Mouse (Mus musculus): ENCODE results near the gene Crebbp.
"Not testable (repeated sequence)": the region's sequence is repeated elsewhere in the genome, so short reads cannot be mapped to it uniquely, and the experiment has no call there.

The Crebbp gene

DNA sequence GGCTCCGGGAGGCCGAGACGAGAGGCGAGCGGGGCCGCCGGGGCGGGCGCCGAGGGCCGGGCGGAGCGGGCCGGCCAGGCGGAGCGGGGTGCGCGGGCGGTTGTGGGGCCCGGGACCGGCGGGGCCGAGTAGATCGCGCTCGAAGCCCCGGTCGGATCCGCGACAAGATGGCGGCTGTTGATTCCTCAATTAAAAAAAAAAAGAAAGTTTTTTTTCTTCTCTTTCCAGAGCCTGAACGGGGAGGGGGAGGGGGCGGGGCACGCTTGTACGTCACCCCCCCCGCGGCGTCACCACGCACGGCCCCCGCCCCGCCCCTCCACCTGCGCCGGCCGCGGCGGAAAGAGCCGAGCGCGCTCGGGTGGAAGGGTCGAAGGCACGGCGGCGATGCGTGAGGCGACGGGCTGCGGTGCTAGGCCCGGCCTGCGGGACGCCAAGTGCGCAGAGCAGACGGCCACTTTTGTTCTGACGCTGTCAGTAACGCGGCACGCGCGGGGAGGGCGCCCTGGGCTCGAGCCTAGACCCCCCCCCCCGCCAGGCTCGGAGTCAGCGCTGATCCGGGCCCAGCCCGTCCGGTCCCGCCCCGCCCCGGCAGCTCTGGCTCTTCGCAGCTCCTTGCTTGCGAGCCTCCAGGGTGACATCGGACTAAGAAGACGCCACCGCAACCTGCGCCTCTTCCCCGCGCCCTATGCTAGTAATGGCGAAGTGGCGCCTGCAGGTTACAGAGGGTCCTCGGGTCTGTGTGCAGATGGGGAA, at the start of gene Crebbp:
TSS of gene Crebbp (minus strand) at position 199 of the 753 bp plus-strand sequence.
- peak; percentile 92 for DNase-seq (ENCODE audit: low spot score)

- DNase-seq (ENCODE audit: low spot score): no peak
These were observed 49.7 kb upstream of the Crebbp start for GRCm38 (mm10) chr16:4263486-4263885.

GRCm38 (mm10) chr16:4257546-4257945, 43.7 kb upstream of the Crebbp start:
- DNase-seq (ENCODE audit: low spot score): no peak

DNA sequence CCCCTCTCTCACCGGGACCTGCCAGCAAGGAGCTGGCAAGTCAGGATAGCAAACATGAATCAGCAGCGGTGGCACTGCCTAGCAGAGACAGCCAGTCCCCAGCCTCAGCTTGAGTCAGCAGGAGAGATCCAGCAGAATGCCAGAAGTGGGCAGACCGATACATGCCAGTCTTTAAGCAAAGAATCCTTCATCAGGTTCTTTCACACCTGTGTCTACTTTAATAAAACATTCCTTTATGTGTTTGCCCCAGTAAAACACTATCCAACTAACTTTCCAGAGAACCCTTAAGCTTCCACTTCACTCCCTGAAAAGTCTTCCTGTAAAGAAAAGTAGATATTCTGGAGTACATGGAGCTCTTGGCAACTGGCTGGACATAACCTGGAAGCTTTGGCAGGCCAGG, 35.0 kb upstream of the Crebbp start:
- DNase-seq (ENCODE audit: low spot score): no peak

- not testable (repeated sequence) for DNase-seq (ENCODE audit: low spot score)
These were observed 31.4 kb upstream of the Crebbp start for GRCm38 (mm10) chr16:4245241-4245640.

- DNase-seq (ENCODE audit: low spot score): no peak
These were observed 22.3 kb upstream of the Crebbp start for GRCm38 (mm10) chr16:4236131-4236530.

GRCm38 (mm10) chr16:4235587-4235986, 21.8 kb upstream of the Crebbp start:
- no peak for DNase-seq (ENCODE audit: low spot score)

- no peak for DNase-seq (ENCODE audit: low spot score)
These were observed 12.0 kb upstream of the Crebbp start for GRCm38 (mm10) chr16:4225841-4226240.

DNA sequence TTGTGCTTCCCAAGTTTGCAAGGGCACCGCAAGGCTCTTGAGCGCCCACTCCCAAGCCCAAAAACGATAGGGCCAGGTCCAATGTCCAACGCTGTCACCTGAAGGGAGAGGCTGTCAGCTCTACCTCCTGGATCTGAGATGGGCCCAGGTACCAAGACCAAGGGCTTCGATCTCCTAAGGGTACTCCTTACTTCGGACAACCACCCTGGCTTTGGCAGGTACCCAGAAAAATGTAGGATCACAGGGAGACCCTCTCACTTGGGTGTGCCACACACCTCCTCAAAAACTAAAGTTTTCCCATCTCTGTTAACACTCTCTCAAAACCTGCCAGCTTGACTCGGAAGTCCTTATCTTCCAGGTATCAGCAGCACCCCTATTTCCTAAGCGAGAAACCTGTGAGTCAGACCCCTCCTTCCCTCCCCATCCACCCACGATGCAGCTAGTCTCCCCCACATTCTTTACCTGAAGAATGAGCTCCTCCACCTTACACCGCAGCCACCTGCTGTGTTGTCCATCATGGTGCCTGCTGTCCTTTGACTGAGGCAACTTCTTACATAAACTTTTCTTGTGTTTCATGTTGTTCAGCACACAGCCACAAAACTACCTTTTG, 939 bp upstream of the Crebbp start:
- no peak for DNase-seq (ENCODE audit: low spot score)

DNA sequence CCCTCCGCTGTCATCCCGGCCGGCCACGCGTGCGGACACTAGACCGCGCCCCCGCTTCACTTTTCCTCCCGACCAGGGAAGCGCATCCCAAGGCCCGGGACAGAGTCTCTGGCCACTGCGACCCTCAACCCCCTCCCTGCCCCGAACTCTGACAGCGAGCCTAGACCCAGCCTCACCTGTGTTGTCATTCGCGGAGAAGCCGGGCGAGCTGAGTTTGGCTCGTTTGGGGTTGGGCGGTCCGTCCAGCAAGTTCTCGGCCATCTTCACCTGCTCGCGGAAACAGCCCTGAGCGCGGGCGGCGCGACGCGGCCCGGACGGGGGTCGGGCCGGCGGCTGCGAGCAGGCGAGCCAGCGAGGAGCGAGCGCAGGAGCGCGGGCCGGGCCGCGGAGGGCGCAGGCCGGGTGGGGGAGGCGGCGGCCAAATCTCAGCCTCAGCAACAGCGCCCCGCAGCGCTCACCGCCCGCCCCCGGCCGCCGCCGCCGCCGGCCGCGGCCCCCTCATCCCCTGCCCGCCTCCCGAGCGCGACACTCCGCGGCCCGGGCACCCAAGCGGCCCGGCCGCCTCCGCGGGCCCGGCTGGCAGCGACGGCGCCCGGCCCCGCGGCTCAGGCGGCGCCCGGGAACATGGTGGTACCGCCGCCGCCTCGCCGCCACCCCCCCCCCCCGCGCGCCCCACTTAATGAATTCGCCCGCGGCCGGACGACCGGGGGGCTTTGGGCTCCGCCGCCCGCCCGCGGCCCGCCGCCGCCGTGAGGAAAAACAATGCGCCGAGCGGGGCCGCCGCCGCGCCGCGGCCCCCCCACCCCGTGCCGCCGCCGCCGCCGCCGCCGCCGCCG, 616 bp downstream of the Crebbp start:
- peak; percentile 78 for DNase-seq (ENCODE audit: low spot score)

DNA sequence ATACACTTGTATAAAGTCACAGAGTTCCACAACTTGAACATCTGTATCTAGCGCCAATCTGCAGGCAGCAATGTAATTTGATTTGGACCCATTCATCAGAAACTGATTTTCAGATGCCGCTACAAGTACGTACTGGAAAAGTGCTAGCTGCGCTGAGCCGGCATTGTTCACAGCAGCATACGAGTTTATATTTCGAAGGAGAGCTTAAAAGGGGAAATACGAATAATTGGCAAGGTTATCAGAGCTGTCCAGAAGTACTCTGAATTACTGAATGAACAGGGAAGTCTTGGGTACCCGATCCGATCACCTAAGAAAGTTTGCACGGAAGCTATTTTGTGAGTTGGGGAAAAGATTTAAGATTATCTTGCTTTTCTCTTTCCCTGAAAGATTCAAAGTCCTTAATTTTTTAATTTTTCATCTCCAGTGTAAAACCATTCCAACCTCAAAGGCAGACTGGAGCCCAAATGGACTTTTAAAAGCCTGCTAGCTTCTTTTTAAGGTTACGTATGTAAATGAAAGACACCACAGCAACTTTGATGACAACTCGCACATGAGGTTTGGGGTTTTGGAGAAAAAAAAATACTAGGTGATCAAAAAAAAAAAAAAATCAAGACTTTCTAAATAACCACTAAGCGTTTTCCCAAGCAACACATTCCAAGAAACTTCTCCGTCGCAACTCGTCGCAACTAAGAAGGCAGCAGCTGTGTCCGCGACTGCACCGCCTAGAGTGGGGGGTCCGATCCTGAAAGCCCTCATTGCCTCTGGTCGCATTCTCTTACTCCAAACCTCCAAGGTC, 1.4 kb downstream of the Crebbp start:
- no peak for DNase-seq (ENCODE audit: low spot score)

GRCm38 (mm10) chr16:4210290-4210689, 3.5 kb downstream of the Crebbp start:
- no peak for DNase-seq (ENCODE audit: low spot score)

DNA sequence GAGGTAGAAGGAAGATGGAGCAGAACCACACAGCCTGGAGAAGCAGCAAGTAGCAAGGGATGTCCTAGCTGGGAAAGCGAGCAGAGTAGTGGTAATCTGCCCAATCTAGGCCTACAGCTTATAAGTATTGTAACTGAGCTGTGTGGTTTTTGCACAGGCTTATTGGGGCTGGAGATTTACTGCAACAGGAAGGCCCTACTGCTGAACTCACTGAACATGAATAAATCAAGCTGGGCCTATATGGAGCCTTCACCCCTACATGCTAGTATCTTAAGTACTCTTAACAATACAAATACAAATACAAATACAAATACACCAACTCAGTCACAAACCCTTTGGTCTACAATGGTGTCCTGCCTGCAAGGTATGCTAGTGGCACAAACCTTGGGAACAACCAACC, 10.2 kb downstream of the Crebbp start:
- no peak for DNase-seq (ENCODE audit: low spot score)

DNA sequence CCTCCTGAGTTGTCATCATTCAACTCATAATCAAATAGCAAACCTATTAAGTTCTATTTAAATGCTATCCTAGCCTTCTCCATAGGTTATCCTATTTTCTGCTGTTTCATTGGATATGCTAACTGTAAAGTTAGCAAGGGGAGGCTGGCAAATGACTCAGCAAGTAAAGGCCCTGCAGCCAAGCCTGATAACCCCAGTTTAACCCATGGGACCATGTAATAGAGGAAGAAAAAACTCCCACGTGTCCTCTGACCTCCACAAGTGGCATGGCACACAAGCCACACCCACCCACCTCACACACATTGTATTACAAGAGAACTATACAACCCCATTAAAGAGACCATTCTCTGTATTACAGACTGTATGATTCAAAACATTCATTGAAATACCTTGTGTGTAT, 13.8 kb downstream of the Crebbp start:
- DNase-seq (ENCODE audit: low spot score): no peak

- no peak for DNase-seq (ENCODE audit: low spot score)
These were observed 14.2 kb downstream of the Crebbp start for GRCm38 (mm10) chr16:4199566-4199965.

DNA sequence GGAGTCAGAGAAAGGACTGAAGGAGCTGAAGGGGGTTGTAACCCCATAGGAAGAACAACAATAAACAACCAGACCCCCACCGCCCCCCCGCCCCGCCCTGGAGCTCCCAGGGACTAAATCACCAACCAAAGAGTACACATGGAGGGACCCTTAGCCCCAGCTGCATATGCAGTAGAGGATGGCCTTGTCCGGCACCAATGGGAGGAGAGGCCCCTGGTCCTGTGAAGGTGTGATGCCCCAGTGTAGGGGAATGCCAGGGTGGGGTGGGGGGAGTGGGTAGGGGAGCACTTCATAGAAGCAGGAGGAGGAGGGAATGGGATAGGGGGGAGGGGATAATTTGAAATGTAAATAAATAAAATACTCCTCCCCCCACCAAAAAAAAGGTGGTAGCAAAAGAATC, 15.8 kb downstream of the Crebbp start:
- DNase-seq (ENCODE audit: low spot score): no peak

DNA sequence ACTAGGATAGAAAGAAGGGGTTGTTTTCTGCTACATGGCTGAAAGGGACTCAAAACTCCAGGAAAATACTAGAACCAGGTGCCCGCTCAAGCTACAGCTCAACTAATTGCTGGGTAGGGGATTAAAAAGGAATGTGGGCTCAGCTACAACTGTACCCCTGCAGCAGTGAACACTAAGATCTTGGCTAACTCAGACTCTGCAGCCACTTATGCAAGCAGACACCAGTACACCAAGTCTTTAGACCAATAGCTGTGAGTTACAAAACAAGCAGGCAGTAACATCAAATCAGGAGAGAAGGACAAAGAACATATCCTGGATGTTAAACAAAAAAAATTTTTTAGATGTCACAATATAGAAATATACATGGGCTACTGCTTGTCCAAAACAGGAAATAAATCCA, 23.6 kb downstream of the Crebbp start:
- no peak for DNase-seq (ENCODE audit: low spot score)

GRCm38 (mm10) chr16:4175134-4175533, 38.7 kb downstream of the Crebbp start:
- DNase-seq (ENCODE audit: low spot score): no peak

- DNase-seq (ENCODE audit: low spot score): no peak
These were observed 44.3 kb downstream of the Crebbp start for GRCm38 (mm10) chr16:4169530-4169929.

- DNase-seq (ENCODE audit: low spot score): no peak
These were observed 45.3 kb downstream of the Crebbp start for GRCm38 (mm10) chr16:4168476-4168875.

- no peak for DNase-seq (ENCODE audit: low spot score)
These were observed 52.9 kb downstream of the Crebbp start for GRCm38 (mm10) chr16:4160898-4161247.

DNA sequence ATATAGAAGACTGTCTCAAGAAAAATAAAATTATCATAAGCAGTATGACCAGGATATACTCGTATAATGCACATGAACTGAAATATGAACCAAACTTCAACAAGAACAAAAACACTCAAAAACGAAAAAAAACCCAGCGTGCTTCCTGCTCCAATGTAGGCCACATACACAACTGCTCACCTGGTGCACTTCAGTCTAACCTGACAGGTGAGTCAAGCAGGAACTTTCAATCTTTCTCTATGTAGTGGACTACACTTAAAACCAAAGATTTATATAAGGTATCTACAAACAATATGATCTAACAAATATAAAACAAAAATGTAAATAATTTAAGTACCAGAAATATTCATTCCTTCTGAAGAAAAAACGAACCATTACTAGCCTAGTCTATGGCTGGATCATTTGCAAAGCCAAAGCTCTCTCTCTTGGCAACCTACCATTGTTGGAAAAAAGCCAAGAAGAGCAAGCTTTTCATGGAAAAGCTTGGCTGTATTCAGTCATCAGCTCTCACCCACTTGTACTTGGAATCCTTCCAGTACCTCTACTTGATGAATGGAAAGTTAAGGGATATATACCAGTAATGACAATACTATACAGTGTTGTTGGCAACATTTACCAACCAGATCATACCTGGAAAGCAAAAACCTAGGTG, 53.4 kb downstream of the Crebbp start:
- DNase-seq (ENCODE audit: low spot score): no peak

Data from ovary, postnatal 36 days (tissue).